Mouse (Mus musculus): ENCODE results near the gene Mtfr1l.

GRCm38 (mm10) chr4:134564093-134564492, 28.9 kb upstream of the Mtfr1l start:
- TF ChIP-seq CTCF (IDR thresholded peaks at IDR 0.05; ENCODE audit: low read depth, low read length) (no peak), GATA1 (IDR thresholded peaks at IDR 0.05; ENCODE audit: borderline replicate concordance, low read length) (no peak), TAL1 (conservative IDR thresholded peaks at IDR 0.05; ENCODE audit: low read depth, low read length) (no peak), GATA2 (IDR thresholded peaks at IDR 0.05; ENCODE audit: borderline replicate concordance, low read depth, low read length) (no peak), POLR2AphosphoS5 (IDR thresholded peaks at IDR 0.05; ENCODE audit: insufficient replicate concordance, low read depth, low read length) (no peak)
